Mouse (Mus musculus) natural killer cell, adult 2 months (primary cell): ENCODE results near the gene Mier2.

ENCODE experiments used
- DNase-seq, 2 experiments: peaks; one replicate each; pipeline ENCODE4 v3.0.0; 2022; ENCODE audit warnings: low spot score in 2 of 2

Mier2 gene

GRCm38 (mm10) chr10:79496701-79497288, 58.2 kb downstream of the Mier2 start:
- DNase-seq: no peak

- no peak for DNase-seq
Observed at GRCm38 (mm10) chr10:79495886-79496285, 59.1 kb downstream of the Mier2 start.
